Mouse (Mus musculus) testis, adult 2 months (tissue): ENCODE data around the gene Btbd11. TPM values are rescaled to one million over a fixed set of nuclear protein-coding genes. Genes with fewer than 3 reads are reported as not detected.

Experiments used
- H3K27ac ChIP-seq: fragments of 200-500 bp; 2 replicates; pipeline ENCODE4 v1.5.1; 2012; ENCODE audit warnings: low read depth, low read length; ENCODE audit not compliant: control insufficient read depth, insufficient read depth
- H3K27me3 ChIP-seq: fragments of 200-500 bp; 2 replicates; pipeline ENCODE4 v1.6.1; 2012; ENCODE audit warnings: mild to moderate bottlenecking, low read length, moderate library complexity; ENCODE audit not compliant: control insufficient read depth, insufficient read depth
- H3K36me3 ChIP-seq: fragments of 200-500 bp; 2 replicates; pipeline ENCODE4 v1.6.1; 2012; ENCODE audit warnings: mild to moderate bottlenecking, low read length; ENCODE audit not compliant: control insufficient read depth, insufficient read depth
- H3K4me1 ChIP-seq: fragments of 200-500 bp; 2 replicates; pipeline ENCODE4 v1.6.1; 2012; ENCODE audit warnings: low read length; ENCODE audit not compliant: control insufficient read depth, insufficient read depth
- H3K4me3 ChIP-seq: fragments of 200-500 bp; 2 replicates; pipeline ENCODE4 v1.5.1; 2012; ENCODE audit warnings: low read depth, mild to moderate bottlenecking, low read length, moderate library complexity, mixed read lengths; ENCODE audit not compliant: control insufficient read depth
- CTCF ChIP-seq: fragments of 200-500 bp; IDR thresholded peaks from 2 replicates; pipeline ENCODE4 v1.5.1; 2012; ENCODE audit warnings: low read depth, mild to moderate bottlenecking, inconsistent platforms, low read length, moderate library complexity; ENCODE audit not compliant: control insufficient read depth, insufficient read depth, insufficient replicate concordance
- POLR2A ChIP-seq: fragments of 200-500 bp; IDR thresholded peaks from 2 replicates; pipeline ENCODE4 v1.6.1; 2012; ENCODE audit warnings: low read depth, mild to moderate bottlenecking, inconsistent platforms, low read length, moderate library complexity; ENCODE audit not compliant: control insufficient read depth
- polyA plus RNA-seq: library from polyadenylated mRNA; depleted of rRNA; stranded (reverse); fragments of >200 nt; gene quantifications from 2 replicates; pipeline ENCODE4 v1.2.3, GENCODE M21; 2012

Gene Btbd11
- polyA plus RNA-seq, 1 experiment: 0.25 TPM

- no peaks in the 10 kb centered on the region for H3K27me3 ChIP-seq
- H3K36me3 ChIP-seq: no peaks in the 10 kb centered on the region
- H3K4me3 ChIP-seq: no peak overlapping the region
- H3K4me1 ChIP-seq: peaks cover 2% of the 10 kb centered on the region; the same call in 1 of the 2 replicates
- H3K27ac ChIP-seq: no peak overlapping the region
- TF ChIP-seq CTCF: no peak
- TF ChIP-seq POLR2A: no peak
Observed at GRCm38 (mm10) chr10:85420851-85421628, 34.4 kb downstream of the Btbd11 start.

GRCm38 (mm10) chr10:85421629-85422012, 35.0 kb downstream of the Btbd11 start:
- Histone ChIP-seq H3K4me3 (no peak overlapping the region), H3K27me3 (no peaks in the 10 kb centered on the region), H3K27ac (no peak overlapping the region), H3K4me1 (peaks cover 2% of the 10 kb centered on the region; the same call in 1 of the 2 replicates), H3K36me3 (no peaks in the 10 kb centered on the region)
- TF ChIP-seq POLR2A: no peak
- TF ChIP-seq CTCF: no peak

GRCm38 (mm10) chr10:85425756-85426155, 39.1 kb downstream of the Btbd11 start:
- TF ChIP-seq POLR2A (no peak), CTCF (no peak)
- Histone ChIP-seq H3K36me3 (no peaks in the 10 kb centered on the region), H3K4me3 (no peak overlapping the region), H3K4me1 (no peaks in the 10 kb centered on the region), H3K27me3 (no peaks in the 10 kb centered on the region), H3K27ac (no peak overlapping the region)

- Histone ChIP-seq H3K27ac (no peak overlapping the region), H3K4me1 (no peaks in the 10 kb centered on the region), H3K27me3 (no peaks in the 10 kb centered on the region), H3K36me3 (no peaks in the 10 kb centered on the region), H3K4me3 (no peak overlapping the region)
- no peak for TF ChIP-seq POLR2A
- TF ChIP-seq CTCF: no peak
Observed at GRCm38 (mm10) chr10:85437217-85437616, 50.6 kb downstream of the Btbd11 start.

- TF ChIP-seq CTCF (no peak), POLR2A (no peak)
- no peaks in the 10 kb centered on the region for H3K27me3 ChIP-seq
- H3K4me1 ChIP-seq: no peaks in the 10 kb centered on the region
- no peak overlapping the region for H3K4me3 ChIP-seq
- no peaks in the 10 kb centered on the region for H3K36me3 ChIP-seq
- H3K27ac ChIP-seq: no peak overlapping the region
Observed at GRCm38 (mm10) chr10:85443371-85443770, 56.8 kb downstream of the Btbd11 start.

- Histone ChIP-seq H3K27me3 (no peaks in the 10 kb centered on the region), H3K27ac (no peak overlapping the region), H3K4me1 (no peaks in the 10 kb centered on the region), H3K36me3 (no peaks in the 10 kb centered on the region), H3K4me3 (no peak overlapping the region)
- TF ChIP-seq POLR2A (no peak), CTCF (no peak)
Observed at GRCm38 (mm10) chr10:85445891-85446290, 59.3 kb downstream of the Btbd11 start.

GRCm38 (mm10) chr10:85446700-85447099, 60.1 kb downstream of the Btbd11 start:
- Histone ChIP-seq H3K4me3 (no peak overlapping the region), H3K27me3 (no peaks in the 10 kb centered on the region), H3K4me1 (no peaks in the 10 kb centered on the region), H3K36me3 (no peaks in the 10 kb centered on the region), H3K27ac (no peak overlapping the region)
- no peak for TF ChIP-seq CTCF
- TF ChIP-seq POLR2A: no peak
